ENCODE assay signal across 19 mouse cellular contexts in genomic region chr5:113469231-113469630, GRCm38 (mm10). TPM values are rescaled to one million over a fixed set of nuclear protein-coding genes. Genes with fewer than 3 reads are reported as not detected.
DNase-seq lines count a peak whose midpoint lies in the region; ATAC-seq and TF ChIP-seq lines count a peak whose summit lies in the region.
"Had no signal": no experiment of that assay in that cellular context is flagged by ENCODE, and none has a peak within 500 bp of the region (broad histone marks: within the 10 kb centered on the region; RNA-seq: fewer than 3 reads in every experiment).

No protein-coding gene starts in this region.

- ATAC-seq in hindbrain, postnatal 0 days, result peak; percentile 76
- ATAC-seq in hindbrain, embryonic 11.5 days (ENCODE audit: low FRiP score), result no peak
- ATAC-seq in limb, embryonic 12.5 days (ENCODE audit: insufficient number of reproducible peaks, insufficient read depth, low FRiP score, low TSS enrichment, low read depth), result no peak
- ATAC-seq in midbrain, embryonic 15.5 days (replicated peaks), result no peak
- ATAC-seq: intestine, embryonic 15.5 days had no signal

- DNase-seq in hindbrain, postnatal 0 days (ENCODE audit: low spot score), result no peak
- DNase-seq in hindbrain, embryonic 11.5 days (ENCODE audit: low spot score), result no peak
- peak; percentile 38 for DNase-seq in embryonic facial prominence, embryonic 10.5 days (ENCODE audit: low spot score)
- no peak for DNase-seq in gastrocnemius, adult 2 months
- DNase-seq in thymus, postnatal 36 days, result no peak
- DNase-seq: adrenal gland, postnatal 10 days; cerebellum, adult 18-20 months; cerebellum, postnatal 36 days; kidney, postnatal 14 days; lung, embryonic 14.5 days had no signal

- WGBS in hindbrain, postnatal 0 days, result 93% methylated on average over 5 of the region's 5 CpGs
- 89% methylated on average over 5 of the region's 5 CpGs for WGBS in hindbrain, embryonic 11.5 days
- 86% methylated on average over 5 of the region's 5 CpGs for WGBS in embryonic facial prominence, embryonic 10.5 days
- WGBS in limb, embryonic 12.5 days, result 83% methylated on average over 5 of the region's 5 CpGs
- 91% methylated on average over 5 of the region's 5 CpGs for WGBS in midbrain, embryonic 15.5 days

- TF ChIP-seq CTCF in hindbrain, postnatal 0 days (IDR thresholded peaks at IDR 0.05; ENCODE audit: low read depth), result no peak
- TF ChIP-seq CTCF in C2C12 (IDR thresholded peaks at IDR 0.05; ENCODE audit: control insufficient read depth, insufficient read depth, insufficient read length), result no peak
- no peak for TF ChIP-seq CTCF in gastrocnemius, adult 2 months (IDR thresholded peaks at IDR 0.05)

- no peaks in the 10 kb centered on the region for H3K9me3 ChIP-seq in hindbrain, postnatal 0 days (ENCODE audit: low read length)
- no peaks in the 10 kb centered on the region for H3K9me3 ChIP-seq in hindbrain, embryonic 11.5 days (ENCODE audit: control insufficient read depth, low read length)
- H3K9me3 ChIP-seq in embryonic facial prominence, embryonic 10.5 days, result no peaks in the 10 kb centered on the region
- H3K9me3 ChIP-seq in limb, embryonic 12.5 days, result no peaks in the 10 kb centered on the region
- no peaks in the 10 kb centered on the region for H3K9me3 ChIP-seq in midbrain, embryonic 15.5 days
- H3K9me3 ChIP-seq: forebrain, embryonic 12.5 days; intestine, embryonic 15.5 days; midbrain, embryonic 12.5 days had no signal

- peaks cover 6% of the 10 kb centered on the region; the same call in 1 of the 2 replicates for H3K4me1 ChIP-seq in hindbrain, postnatal 0 days (ENCODE audit: insufficient read depth, low read length)
- H3K4me1 ChIP-seq in hindbrain, embryonic 11.5 days (replicated peaks; ENCODE audit: control insufficient read depth, insufficient read depth, low read length), result peaks cover 7% of the 10 kb centered on the region; the same call in 1 of the 2 replicates
- peaks cover 48% of the 10 kb centered on the region for H3K4me1 ChIP-seq in embryonic facial prominence, embryonic 10.5 days
- peaks cover 33% of the 10 kb centered on the region for H3K4me1 ChIP-seq in limb, embryonic 12.5 days (replicated peaks)
- peaks cover 29% of the 10 kb centered on the region for H3K4me1 ChIP-seq in midbrain, embryonic 15.5 days

- no peak overlapping the region for H3K27ac ChIP-seq in hindbrain, postnatal 0 days
- no peak overlapping the region for H3K27ac ChIP-seq in hindbrain, embryonic 11.5 days (ENCODE audit: low read depth, low read length)
- no peak overlapping the region for H3K27ac ChIP-seq in embryonic facial prominence, embryonic 10.5 days (replicated peaks)
- H3K27ac ChIP-seq in limb, embryonic 12.5 days, result peak overlapping the region; percentile 18; the same call in 1 of the 2 replicates
- H3K27ac ChIP-seq in gastrocnemius, adult 2 months, result no peak overlapping the region
- no peak overlapping the region for H3K27ac ChIP-seq in midbrain, embryonic 15.5 days
- H3K27ac ChIP-seq: forebrain, embryonic 12.5 days; intestine, embryonic 15.5 days; macrophage; midbrain, embryonic 12.5 days had no signal

- H3K79me2 ChIP-seq in C2C12 (ENCODE audit: control insufficient read depth, insufficient read depth), result no peaks in the 10 kb centered on the region

- H3K9ac ChIP-seq in hindbrain, postnatal 0 days (replicated peaks; ENCODE audit: low read length), result no peak overlapping the region
- H3K9ac ChIP-seq in hindbrain, embryonic 11.5 days (ENCODE audit: low read depth, low read length), result no peak overlapping the region
- no peak overlapping the region for H3K9ac ChIP-seq in limb, embryonic 12.5 days (replicated peaks)
- no peak overlapping the region for H3K9ac ChIP-seq in midbrain, embryonic 15.5 days
- H3K9ac ChIP-seq: forebrain, embryonic 12.5 days; intestine, embryonic 15.5 days; lung, embryonic 14.5 days; midbrain, embryonic 12.5 days had no signal

- H3ac ChIP-seq in C2C12 (ENCODE audit: control insufficient read depth, insufficient read length, low read depth), result no peak overlapping the region

- no peaks in the 10 kb centered on the region for H3K79me3 ChIP-seq in C2C12 (ENCODE audit: low read depth)

- no peak overlapping the region for H3K4me3 ChIP-seq in hindbrain, postnatal 0 days (ENCODE audit: low read length)
- no peak overlapping the region for H3K4me3 ChIP-seq in hindbrain, embryonic 11.5 days (ENCODE audit: low read depth, low read length)
- no peak overlapping the region for H3K4me3 ChIP-seq in C2C12 (ENCODE audit: insufficient read depth, poor library complexity, severe bottlenecking)
- H3K4me3 ChIP-seq in embryonic facial prominence, embryonic 10.5 days, result no peak overlapping the region
- no peak overlapping the region for H3K4me3 ChIP-seq in limb, embryonic 12.5 days (replicated peaks)
- H3K4me3 ChIP-seq in gastrocnemius, adult 2 months, result no peak overlapping the region
- no peak overlapping the region for H3K4me3 ChIP-seq in midbrain, embryonic 15.5 days
- H3K4me3 ChIP-seq: forebrain, embryonic 12.5 days; intestine, embryonic 15.5 days; midbrain, embryonic 12.5 days had no signal

- H3K36me3 ChIP-seq in hindbrain, postnatal 0 days (ENCODE audit: insufficient read depth, low read length), result no peaks in the 10 kb centered on the region
- H3K36me3 ChIP-seq in hindbrain, embryonic 11.5 days (ENCODE audit: control insufficient read depth, insufficient read depth, low read length), result no peaks in the 10 kb centered on the region
- H3K36me3 ChIP-seq in C2C12 (ENCODE audit: control insufficient read depth, insufficient read depth), result no peaks in the 10 kb centered on the region
- H3K36me3 ChIP-seq in embryonic facial prominence, embryonic 10.5 days (replicated peaks), result no peaks in the 10 kb centered on the region
- H3K36me3 ChIP-seq in limb, embryonic 12.5 days, result no peaks in the 10 kb centered on the region
- H3K36me3 ChIP-seq in midbrain, embryonic 15.5 days (replicated peaks), result no peaks in the 10 kb centered on the region
- H3K36me3 ChIP-seq: forebrain, embryonic 12.5 days; intestine, embryonic 15.5 days; midbrain, embryonic 12.5 days had no signal

- no peaks in the 10 kb centered on the region for H3K27me3 ChIP-seq in hindbrain, postnatal 0 days (ENCODE audit: insufficient read depth, low read length)
- H3K27me3 ChIP-seq in hindbrain, embryonic 11.5 days (ENCODE audit: control insufficient read depth, insufficient read depth, low read length), result no peaks in the 10 kb centered on the region
- peaks cover 36% of the 10 kb centered on the region for H3K27me3 ChIP-seq in C2C12 (ENCODE audit: control insufficient read depth, insufficient read depth, insufficient read length)
- peaks cover 22% of the 10 kb centered on the region for H3K27me3 ChIP-seq in embryonic facial prominence, embryonic 10.5 days (replicated peaks; ENCODE audit: low read depth, poor library complexity, severe bottlenecking)
- H3K27me3 ChIP-seq in limb, embryonic 12.5 days, result 0 out of 2 replicates have a peak, but pooled peaks cover 3% of the 10 kb centered on the region
- no peaks in the 10 kb centered on the region for H3K27me3 ChIP-seq in midbrain, embryonic 15.5 days (replicated peaks)
- H3K27me3 ChIP-seq: intestine, embryonic 15.5 days had no signal

- intact Hi-C loops in gastrocnemius, adult 2 months (cut with DNase I), result no loop called here

- no peak overlapping the region for H3K4me2 ChIP-seq in hindbrain, postnatal 0 days (ENCODE audit: low read depth, low read length)
- H3K4me2 ChIP-seq in hindbrain, embryonic 11.5 days (replicated peaks; ENCODE audit: low read depth, low read length), result no peak overlapping the region
- no peak overlapping the region for H3K4me2 ChIP-seq in limb, embryonic 12.5 days
- no peak overlapping the region for H3K4me2 ChIP-seq in midbrain, embryonic 15.5 days
- H3K4me2 ChIP-seq: forebrain, embryonic 12.5 days; intestine, embryonic 15.5 days; liver, embryonic 11.5 days; lung, embryonic 14.5 days; midbrain, embryonic 12.5 days had no signal

TF ChIP-seq in C2C12, 6 proteins besides CTCF, POLR2A, EP300 and RAD21:
- TF ChIP-seq USF1 (IDR thresholded peaks at IDR 0.05; ENCODE audit: low read depth), result peak; percentile 90
- TF ChIP-seq MAX (IDR thresholded peaks at IDR 0.05), result no peak
TF ChIP-seq in C2C12: peak in this region for 1.

RNA-seq across cellular contexts. Expression of gene Wscd2, which starts 20.9 kb away (rescaled TPM):
- total RNA-seq in hindbrain, postnatal 0 days (2014; rRNA removed), result 25.1 and 33.8 TPM in 2 replicates
- polyA plus RNA-seq in hindbrain, postnatal 0 days (2015; fragmentation: Nextera tagmentation; extraction: Ambion mirVana), result 8.9 and 9.8 TPM in 2 replicates
- polyA plus RNA-seq in hindbrain, embryonic 11.5 days (2014; fragmentation: Nextera tagmentation; extraction: Ambion mirVana), result 7.7 and 8.5 TPM in 2 replicates
- polyA plus RNA-seq in C2C12 (2012; fragmentation: generic; extraction: Trizol), result not detected
- 4.2 and 5.4 TPM in 2 replicates for polyA plus RNA-seq in embryonic facial prominence, embryonic 10.5 days (2016; fragmentation: Nextera tagmentation; extraction: Ambion mirVana)
- 5.2 and 5.4 TPM in 2 replicates for polyA plus RNA-seq in limb, embryonic 12.5 days (2016; fragmentation: Nextera tagmentation; extraction: Ambion mirVana)
- under 1 TPM; 0.08 to 0.36 TPM for total RNA-seq in gastrocnemius, adult 2 months (2021)
- polyA plus RNA-seq in midbrain, embryonic 15.5 days (2015; fragmentation: Nextera tagmentation; extraction: Ambion mirVana), result 16.0 TPM in 2 replicates
- total RNA-seq: hematopoietic stem cell, adult 5-6 weeks had no signal
- polyA plus RNA-seq: macrophage had no signal
